Comparison of ENCODE assay signal across 22 mouse cellular contexts in the genomic region with DNA sequence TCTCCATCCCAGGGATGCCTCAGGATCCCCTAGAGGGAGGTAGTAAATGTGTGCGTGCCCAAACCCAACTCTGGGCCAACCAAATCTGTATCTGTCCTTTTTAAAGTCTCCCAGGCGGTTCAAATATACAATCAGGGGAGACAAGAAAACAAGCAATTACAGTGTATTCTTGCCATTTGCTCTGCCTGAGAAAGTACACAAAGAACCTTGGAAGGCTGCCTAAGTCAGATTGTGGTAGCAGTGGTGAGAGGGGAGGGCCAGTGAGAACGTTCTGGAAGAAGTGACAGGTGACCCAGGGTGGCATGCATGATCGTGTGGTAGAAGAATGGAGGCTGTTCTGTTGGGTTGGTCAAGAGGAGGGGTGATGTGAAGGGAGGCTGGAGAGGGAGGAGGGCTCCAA. TPM values are rescaled to one million over a fixed set of nuclear protein-coding genes. Genes with fewer than 3 reads are reported as not detected.
A peak's percentile ranks its signal among the peaks of the same experiment; 100 is the strongest.
DNase-seq lines count a peak whose midpoint lies in the region; ATAC-seq and TF ChIP-seq lines count a peak whose summit lies in the region.
"Had no signal": no experiment of that assay in that cellular context is flagged by ENCODE, and none has a peak within 500 bp of the region (broad histone marks: within the 10 kb centered on the region; RNA-seq: fewer than 3 reads in every experiment).

No protein-coding gene starts in this region.

- H3K9me3 ChIP-seq in forebrain, embryonic 14.5 days (replicated peaks; ENCODE audit: control insufficient read depth, low read length) = no peaks in the 10 kb centered on the region
- H3K9me3 ChIP-seq in forebrain, embryonic 10.5 days = no peaks in the 10 kb centered on the region

- H3K27me3 ChIP-seq in forebrain, embryonic 14.5 days (replicated peaks; ENCODE audit: control insufficient read depth, insufficient read depth, low read length) = no peaks in the 10 kb centered on the region
- peaks cover 52% of the 10 kb centered on the region for H3K27me3 ChIP-seq in forebrain, embryonic 10.5 days (ENCODE audit: poor library complexity, severe bottlenecking)

- no peak for TF ChIP-seq POLR2A in brain, embryonic 14.5 days (IDR thresholded peaks at IDR 0.05; ENCODE audit: borderline replicate concordance, extremely low read depth, insufficient read depth, insufficient read length, poor library complexity, severe bottlenecking)

- no peak overlapping the region for H3K27ac ChIP-seq in forebrain, embryonic 14.5 days (ENCODE audit: low read depth, low read length)
- no peak overlapping the region for H3K27ac ChIP-seq in forebrain, embryonic 10.5 days

- peaks cover 2% of the 10 kb centered on the region; the same call in 1 of the 2 replicates for H3K4me1 ChIP-seq in forebrain, embryonic 14.5 days (ENCODE audit: control insufficient read depth, insufficient read depth, low read length)
- H3K4me1 ChIP-seq in forebrain, embryonic 10.5 days = peaks cover 25% of the 10 kb centered on the region

- H3K4me3 ChIP-seq in forebrain, embryonic 14.5 days (ENCODE audit: low read depth, low read length) = no peak overlapping the region
- no peak overlapping the region for H3K4me3 ChIP-seq in forebrain, embryonic 10.5 days

- no peak for TF ChIP-seq CTCF in brain, embryonic 14.5 days (IDR thresholded peaks at IDR 0.05; ENCODE audit: borderline replicate concordance, extremely low read depth, insufficient read depth, insufficient read length)

- DNase-seq in forebrain, embryonic 14.5 days (ENCODE audit: low spot score) = peak; percentile 55
- no peak for DNase-seq in forebrain, embryonic 10.5 days (ENCODE audit: extremely low spot score, low spot score)
- peak; percentile 8 for DNase-seq in testis, postnatal 14 days (ENCODE audit: low spot score)
- no peak for DNase-seq in testis, postnatal 10 days (ENCODE audit: low spot score)
- peak; percentile 67 for DNase-seq in brain, embryonic 14.5 days (ENCODE audit: low read depth)
- DNase-seq in kidney, postnatal 10 days = no peak
- DNase-seq: adrenal gland, adult 2 months; adrenal gland, adult 8-10 months; adrenal gland, postnatal 10 days; adrenal gland, postnatal 14 days; adrenal gland, postnatal 25 days; adrenal gland, postnatal 36 days; B cell, adult 2 months; cerebellum, adult 11 months; cerebellum, adult 11-12 months; cerebellum, adult 18-20 months; cerebellum, adult 2 months had no signal

- H3K4me2 ChIP-seq in forebrain, embryonic 14.5 days (ENCODE audit: low read length) = no peak overlapping the region

- 15% methylated on average over 4 of the region's 4 CpGs for WGBS in forebrain, embryonic 14.5 days
- WGBS in forebrain, embryonic 10.5 days = 50% methylated on average over 4 of the region's 4 CpGs

- no peak for ATAC-seq in forebrain, embryonic 14.5 days
- ATAC-seq: activated CD4-positive, CD25-positive, alpha-beta regulatory T cell, adult 4 months; CD4-positive, CD25-positive, alpha-beta regulatory T cell, adult 4 months; Patski had no signal

- H3K9ac ChIP-seq in forebrain, embryonic 14.5 days (ENCODE audit: low read length) = no peak overlapping the region

- no peaks in the 10 kb centered on the region for H3K36me3 ChIP-seq in forebrain, embryonic 14.5 days (ENCODE audit: control insufficient read depth, insufficient read depth, low read length)
- no peaks in the 10 kb centered on the region for H3K36me3 ChIP-seq in forebrain, embryonic 10.5 days (replicated peaks)
- H3K36me3 ChIP-seq: G1E had no signal

RNA-seq across cellular contexts. Expression of gene Ccl1, which starts 46.4 kb away (rescaled TPM):
- polyA plus RNA-seq in forebrain, embryonic 14.5 days (2014; fragmentation: Nextera tagmentation; extraction: Ambion mirVana) = not detected in 2 replicates
- not detected in 2 replicates for polyA plus RNA-seq in forebrain, embryonic 10.5 days (2016; fragmentation: Nextera tagmentation; extraction: Ambion mirVana)
- polyA plus RNA-seq in brain, embryonic 14.5 days (2012; rRNA removed) = not detected in 2 replicates
- polyA plus RNA-seq: adrenal gland, adult 2 months; C2C12; cerebellum, adult 2 months; G1E; Patski had no signal

Comparison
In these comparisons a context has a peak if more than half of its experiments do, and no peak if none do; other contexts are left out.
1. DNase-seq: peak in forebrain, embryonic 14.5 days (single experiment), testis, postnatal 14 days (single experiment) and brain, embryonic 14.5 days (single experiment); none in forebrain, embryonic 10.5 days (single experiment), testis, postnatal 10 days (single experiment) and kidney, postnatal 10 days (single experiment).